Mouse (Mus musculus): ENCODE measurements around the gene Plcl1.

Plcl1 gene

DNA sequence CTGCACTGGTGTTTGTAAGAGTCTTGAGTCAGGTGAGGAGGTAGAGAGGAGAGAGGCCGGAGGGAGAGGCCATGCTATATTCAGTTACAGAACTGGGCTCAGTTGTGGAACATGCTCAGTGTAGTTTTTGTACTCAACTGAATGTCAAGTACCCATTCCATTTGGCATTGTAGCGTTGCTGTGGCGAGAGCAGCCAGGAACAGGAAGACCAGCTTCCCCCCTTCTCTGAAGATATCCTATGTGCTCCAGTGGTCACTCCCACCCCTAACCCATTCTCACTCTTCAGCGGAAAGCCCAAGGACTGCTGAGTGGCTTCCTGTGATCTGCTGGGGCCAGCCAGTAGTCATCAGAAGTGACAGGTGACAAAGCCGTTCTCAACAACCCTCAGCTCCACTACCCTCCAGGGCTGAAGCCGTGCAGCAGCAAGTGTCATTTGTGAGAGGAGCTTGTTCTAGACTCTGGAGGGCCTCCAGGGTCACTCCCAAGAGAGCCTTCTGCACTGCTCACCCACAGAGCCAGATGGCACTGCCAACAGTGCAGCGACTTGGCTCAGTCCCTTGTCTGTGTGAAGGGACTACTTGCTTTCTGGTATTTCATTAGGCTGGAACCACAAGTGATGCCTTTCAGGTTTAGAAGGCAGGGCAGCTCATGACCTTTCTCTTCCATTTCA is 213.0 kb downstream of the Plcl1 start:
- peak; percentile 8 for DNase-seq

- no peak for DNase-seq
These were observed 225.8 kb downstream of the Plcl1 start for GRCm38 (mm10) chr1:55631496-55631895.

DNA sequence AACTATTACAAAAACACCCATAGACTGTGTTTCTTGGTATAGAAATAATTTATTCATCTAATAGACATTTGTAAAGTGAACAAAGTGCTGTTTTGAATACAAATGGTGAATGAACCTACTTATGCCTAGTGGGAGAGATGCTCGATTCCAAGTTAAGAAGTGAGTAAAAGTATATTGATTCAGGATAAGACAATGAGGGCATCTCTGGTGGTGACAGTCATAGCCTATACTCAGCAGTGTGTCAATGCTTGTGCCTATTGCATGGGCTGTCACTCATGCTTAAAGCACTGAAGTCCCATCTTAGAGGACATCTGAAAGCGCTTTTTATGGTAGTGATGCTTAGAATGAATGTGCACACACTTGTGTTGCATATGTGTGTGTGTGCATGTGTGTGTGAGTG is 226.3 kb downstream of the Plcl1 start:
- DNase-seq = no peak

DNA sequence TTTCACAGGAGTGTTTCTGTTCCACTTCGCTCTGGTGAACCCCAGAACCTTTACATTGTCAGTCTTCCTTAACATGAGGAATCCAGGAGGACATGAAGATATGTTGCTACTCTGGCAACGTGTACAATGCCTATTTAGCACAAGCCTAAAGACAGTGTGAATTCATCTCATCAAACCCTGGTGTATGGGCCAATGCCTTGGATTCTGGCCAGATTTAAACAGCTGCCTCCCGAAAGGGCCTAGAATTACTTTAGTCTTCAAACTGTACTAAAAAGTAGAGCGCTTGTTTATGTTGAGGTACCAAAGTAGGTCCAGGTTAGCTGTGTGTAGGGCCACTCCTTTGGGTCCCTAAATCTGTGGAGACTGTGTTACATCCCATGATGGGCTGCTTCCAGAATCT is 227.6 kb downstream of the Plcl1 start:
- no peak for DNase-seq

DNA sequence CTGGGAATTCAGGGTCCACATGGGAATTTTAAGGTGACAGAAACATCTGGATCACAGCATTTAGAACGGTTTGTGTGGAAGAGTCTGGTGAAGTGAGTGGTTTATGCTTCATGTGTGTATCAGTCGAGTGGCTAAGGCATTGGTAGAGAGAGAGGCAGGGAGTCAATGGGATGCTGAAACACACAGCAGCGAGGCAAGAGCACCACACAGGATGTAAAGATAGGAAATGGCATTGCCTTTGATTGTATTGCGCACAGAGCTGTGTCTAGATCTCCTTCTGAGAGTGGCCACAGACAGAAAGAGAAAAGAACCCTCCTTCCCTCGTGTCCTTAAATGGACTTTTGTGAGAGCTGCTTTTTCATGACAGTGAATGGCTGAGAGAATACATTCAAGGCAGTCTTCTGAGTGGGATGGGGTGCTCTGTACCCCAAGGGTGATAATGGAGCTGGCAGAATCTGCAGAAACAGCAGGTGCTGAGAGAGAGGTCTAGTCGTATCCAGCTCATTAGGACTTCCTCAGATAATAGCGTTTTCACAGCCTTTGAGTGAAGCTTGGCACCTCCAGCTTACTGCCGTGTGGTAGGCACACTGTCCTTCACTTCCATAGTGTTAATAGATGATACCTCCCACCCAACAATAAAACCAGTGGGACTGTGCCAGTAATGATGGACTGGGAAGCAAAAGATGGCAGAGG is 253.9 kb downstream of the Plcl1 start:
- no peak for DNase-seq

DNA sequence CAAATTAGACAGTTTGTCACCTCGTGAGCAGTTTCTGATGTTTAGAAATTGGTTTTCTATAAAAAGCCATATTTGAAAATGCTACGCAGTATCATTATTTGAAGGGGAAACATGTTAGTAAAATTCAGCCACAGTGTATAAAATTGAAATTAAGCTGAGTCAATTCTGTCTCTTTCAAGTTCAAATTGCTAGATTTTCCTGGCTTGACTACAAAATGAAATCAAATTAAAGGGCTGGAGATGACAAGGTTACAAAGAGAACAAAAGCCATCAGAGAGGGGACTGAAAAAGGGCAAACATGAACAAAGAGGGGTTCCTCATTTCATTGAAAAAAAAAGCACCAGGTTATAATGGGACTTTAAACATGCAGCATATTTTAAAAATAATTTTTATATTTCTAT is 255.7 kb downstream of the Plcl1 start:
- no peak for DNase-seq

DNA sequence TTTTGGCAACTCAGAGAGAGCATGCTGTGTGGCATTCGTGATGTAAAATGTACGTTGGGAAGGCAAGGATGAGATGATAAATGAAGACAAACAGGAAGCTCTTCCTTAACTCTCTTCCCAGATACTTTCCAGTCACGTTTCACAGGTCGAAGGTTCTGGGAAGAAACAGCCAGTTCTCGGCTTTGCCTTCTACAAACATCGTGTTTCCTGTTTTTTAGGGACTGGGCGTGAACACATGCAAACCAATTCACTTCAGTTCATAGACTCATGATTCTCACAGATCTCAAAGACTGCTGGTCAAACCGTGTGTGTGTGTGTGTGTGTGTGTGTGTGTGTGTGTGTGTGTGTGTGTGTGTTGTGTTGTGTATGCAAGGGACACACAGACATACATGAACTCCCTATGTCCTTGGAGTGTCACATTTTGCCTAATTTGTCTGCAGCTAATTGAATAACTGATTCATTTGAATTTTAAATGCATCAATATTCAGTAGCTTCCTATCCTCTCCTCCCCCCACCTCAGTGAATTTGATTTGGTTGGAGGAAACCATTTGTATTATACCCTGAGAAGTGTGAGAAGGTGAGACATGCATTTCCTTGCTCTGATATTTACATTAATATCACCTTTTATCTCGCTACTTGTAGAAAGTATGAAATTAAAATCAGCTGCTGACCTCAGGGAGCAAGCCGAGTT is 259.6 kb downstream of the Plcl1 start:
- no peak for DNase-seq

DNA sequence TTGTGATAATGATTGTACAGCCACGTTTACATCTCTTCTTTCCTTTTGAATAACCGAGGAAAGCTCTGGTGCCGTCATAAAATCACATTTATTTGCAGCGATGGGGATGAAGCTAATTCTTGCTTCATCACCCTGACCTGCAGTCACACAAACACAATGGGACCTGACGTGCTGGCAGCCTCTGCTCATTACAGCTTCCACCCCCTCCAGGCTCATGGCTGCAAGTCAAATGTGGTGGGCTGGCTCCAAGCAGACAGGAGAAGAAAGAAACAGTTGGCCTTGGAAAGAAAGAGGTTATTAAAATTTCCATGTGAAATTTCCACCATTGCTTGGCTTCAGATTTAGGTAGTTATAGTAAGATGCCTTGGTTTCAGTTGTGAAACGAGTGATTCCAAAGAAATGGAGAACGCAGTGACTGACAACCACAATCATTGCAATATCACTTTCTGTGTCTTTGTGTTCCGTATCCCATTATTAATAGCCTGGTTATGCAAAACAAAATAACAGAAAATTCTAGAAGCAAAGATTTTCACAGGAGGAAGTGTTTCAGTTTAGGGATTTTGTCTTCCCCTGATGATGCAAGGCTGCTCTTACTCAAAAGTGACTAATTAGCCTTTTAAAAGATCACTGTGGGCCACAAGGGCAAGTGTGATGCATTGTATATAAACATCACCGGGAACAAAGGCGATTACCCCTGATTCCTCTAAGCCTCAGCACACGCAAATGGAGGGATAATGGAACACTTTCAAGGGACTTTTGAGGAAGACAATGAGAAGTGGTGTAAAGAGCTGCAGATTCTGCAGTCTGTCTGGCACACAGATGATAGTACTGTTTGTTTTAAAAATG is 260.3 kb downstream of the Plcl1 start:
- peak; percentile 19 for DNase-seq

DNA sequence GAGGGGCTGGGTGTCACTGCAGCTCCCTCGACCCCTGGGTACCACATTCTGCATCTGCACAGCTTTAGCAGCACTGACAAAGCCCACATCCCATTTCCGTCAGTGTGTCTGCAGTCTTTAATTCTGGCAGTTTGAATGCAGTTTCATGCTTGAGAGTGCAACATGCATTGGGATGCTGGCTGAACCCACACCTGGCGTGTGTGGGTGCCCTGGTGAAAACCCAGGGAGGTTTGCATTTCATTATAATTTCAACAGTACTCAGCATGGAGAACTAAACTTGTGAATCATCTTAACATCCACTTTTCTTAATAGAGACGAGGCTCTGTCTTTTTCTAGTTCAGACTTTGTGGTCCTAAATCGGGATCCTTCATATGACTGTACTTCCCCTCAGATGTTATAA is 261.1 kb downstream of the Plcl1 start:
- peak; percentile 37 for DNase-seq

GRCm38 (mm10) chr1:55668622-55669237 is 263.0 kb downstream of the Plcl1 start:
- no peak for DNase-seq

DNA sequence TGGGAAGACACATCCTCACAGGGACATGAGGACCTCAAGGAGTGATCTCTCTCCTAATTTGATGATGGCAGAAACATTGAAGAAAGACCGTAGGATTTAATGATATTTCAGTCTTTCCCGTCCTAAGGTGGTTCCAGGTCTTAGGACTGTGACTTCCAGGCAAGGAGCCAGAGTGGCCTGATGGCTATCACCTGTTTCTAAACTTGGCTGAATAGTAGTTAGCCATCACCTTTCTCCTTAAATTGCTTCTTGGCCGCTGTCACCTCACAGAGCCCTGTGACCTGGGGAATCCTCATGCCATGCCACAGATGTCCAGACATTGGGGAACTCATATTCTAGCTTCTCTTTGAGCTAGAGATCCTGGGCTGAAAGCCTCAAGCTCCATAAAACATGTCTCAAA is 277.0 kb downstream of the Plcl1 start:
- no peak for DNase-seq

GRCm38 (mm10) chr1:55686261-55686660 is 280.5 kb downstream of the Plcl1 start:
- DNase-seq = no peak

DNA sequence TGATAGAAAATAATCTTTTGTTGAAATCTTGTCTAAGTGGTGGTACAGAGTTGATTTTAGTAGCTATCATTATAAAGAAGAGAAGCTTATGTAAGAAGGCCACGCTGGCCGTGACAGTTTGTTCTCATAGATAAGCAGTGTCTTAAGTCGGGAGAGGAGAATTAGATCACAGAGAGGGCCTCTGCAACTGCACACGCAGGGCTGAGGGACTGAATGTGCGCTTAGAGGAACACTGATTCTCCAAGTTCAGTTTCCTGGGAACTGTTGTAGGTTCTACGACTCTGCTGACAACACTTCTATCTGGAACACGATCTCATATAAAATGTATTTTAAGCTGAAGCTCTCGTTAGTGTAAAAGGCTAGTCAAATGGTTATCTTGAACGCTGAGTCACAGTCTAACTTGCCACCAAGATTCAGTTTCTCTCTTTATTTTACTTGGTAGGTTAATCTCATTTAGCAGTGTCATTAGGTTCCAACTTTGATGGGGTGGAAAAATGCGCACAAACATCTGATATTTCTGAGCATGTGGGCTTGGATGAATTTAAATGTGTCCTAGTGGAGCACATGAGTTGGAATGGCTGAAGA is 288.0 kb downstream of the Plcl1 start:
- no peak for DNase-seq

DNA sequence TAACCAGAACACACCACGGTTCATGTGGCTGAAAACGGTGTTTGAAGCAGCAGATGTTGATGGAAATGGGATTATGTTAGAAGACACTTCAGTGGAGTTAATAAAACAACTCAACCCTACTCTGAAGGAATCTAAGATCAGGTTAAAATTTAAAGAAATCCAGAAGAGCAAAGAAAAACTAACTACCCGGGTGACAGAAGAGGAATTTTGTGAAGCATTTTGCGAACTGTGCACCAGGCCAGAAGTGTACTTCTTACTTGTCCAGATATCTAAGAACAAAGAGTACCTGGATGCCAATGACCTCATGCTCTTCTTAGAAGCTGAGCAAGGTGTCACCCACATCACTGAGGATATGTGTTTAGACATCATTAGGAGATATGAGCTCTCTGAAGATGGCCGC is 290.5 kb downstream of the Plcl1 start:
- no peak for DNase-seq

DNA sequence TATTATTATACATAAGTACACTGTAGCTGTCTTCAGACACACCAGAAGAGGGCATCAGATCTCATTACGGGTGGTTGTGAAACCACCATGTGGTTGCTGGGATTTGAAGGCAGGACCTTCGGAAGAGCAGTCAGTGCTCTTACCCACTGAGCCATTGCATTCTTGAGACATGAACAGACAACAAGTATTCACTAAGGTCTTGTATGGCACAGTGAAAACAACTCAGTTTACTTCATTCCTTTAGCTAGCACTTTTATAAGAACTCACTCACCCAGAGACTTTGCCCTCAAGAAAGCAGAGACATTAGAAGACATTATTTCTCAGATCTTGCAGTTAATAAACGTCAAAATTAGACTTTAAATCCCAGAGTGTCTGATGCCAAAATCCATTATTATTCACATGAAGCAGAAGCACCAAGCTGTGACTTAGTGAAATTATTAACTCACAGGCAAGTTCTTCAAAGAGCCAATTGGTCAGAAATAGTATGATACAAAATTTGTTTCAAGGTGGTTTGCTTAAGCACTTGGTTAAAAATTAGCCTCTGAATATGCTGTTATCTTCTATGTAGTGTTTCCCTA is 293.8 kb downstream of the Plcl1 start:
- DNase-seq = no peak

GRCm38 (mm10) chr1:55700016-55700415 is 294.3 kb downstream of the Plcl1 start:
- DNase-seq = no peak

DNA sequence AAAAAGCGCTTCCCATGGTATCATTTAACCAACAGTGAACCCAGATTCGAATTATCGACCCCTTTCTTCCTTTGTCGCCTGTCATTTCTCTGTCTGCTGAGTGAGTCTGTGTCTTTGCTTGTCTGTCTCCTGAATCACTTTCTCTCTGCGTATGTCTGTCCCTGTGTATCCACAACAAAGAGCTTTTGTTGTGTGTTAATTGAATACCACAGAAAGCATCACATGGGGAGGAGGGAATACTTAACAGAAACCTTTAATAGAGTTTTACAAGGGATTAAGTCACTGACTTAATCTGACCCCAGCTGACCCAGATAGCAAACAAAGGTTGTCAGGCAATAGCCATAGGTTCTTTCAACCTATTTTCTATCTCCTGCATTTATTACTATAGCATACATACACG is 295.0 kb downstream of the Plcl1 start:
- DNase-seq = no peak

DNA sequence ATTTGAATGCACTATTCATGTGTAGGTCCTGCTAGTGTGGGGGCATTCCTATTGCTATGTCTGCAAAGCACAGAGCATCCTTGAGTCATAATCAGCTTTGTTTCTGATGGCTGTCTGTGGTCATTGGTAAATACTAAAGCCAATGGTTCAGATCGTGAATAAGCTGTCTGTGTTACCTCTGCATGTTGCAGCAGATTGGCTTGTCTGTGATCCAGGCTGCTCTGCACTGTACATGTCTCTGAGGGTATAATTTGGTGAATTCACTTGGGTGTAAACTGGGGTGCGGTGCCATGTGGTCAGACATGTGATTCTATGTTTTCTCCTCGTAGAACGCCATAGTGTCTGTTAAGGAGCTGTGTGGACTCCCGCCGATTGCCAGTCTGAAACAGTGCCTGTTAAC is 295.9 kb downstream of the Plcl1 start:
- DNase-seq = no peak

- no peak for DNase-seq
These were observed 296.4 kb downstream of the Plcl1 start for GRCm38 (mm10) chr1:55702106-55702505.

DNA sequence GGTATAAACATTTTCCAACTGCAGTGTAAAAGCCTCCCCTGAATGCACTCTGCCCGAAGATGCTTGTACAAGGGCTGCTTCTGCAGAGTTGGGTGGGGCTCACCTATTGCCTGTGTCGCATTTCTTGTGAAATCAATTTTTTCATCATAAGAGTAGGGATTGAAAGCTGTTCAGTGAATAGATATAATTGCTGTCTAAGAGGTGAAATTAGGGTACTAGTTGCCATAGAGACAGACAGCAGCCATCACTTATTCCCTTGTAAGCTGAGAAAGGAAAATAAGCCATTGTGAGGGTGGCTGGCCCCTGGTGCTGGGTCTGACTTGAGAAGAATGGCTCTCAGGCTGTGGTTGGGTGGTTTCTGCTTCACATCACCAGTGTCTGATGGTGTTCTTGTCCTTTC is 299.0 kb downstream of the Plcl1 start:
- DNase-seq = no peak

DNA sequence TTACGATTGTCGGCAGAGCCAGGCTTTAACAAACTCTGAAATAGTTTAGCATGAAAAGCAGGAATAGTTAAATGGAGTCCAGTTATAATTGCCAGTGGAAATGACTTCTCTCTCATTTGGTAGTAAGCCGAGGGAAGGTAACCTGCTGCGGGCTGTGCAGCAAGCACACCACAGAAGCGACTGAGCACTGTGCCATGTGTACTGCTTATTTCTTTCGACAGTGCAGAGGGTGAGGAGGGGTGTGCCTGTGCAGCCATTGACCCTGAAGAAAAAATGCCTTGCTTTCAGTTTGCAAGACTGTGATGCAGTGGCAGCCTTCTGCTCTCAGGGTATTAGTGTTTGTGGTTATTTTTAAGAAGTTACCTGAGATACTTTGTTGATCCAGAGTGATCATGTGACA is 299.5 kb downstream of the Plcl1 start:
- no peak for DNase-seq

- DNase-seq = no peak
These were observed 300.0 kb downstream of the Plcl1 start for GRCm38 (mm10) chr1:55705756-55706155.
